Mouse (Mus musculus) megakaryocyte-erythroid progenitor cell, adult 5-6 weeks (primary cell): ENCODE results near the gene Tmprss7. TPM values are rescaled to one million over a fixed set of nuclear protein-coding genes. Genes with fewer than 3 reads are reported as not detected.

Experiments used
- ATAC-seq: replicated peaks from 2 replicates; pipeline ENCODE4 v1.8.0; 2016; ENCODE audit warnings: mild to moderate bottlenecking, inconsistent platforms; ENCODE audit not compliant: severe bottlenecking, poor library complexity, low FRiP score, low TSS enrichment
- total RNA-seq, 2 experiments: library from RNA; stranded (forward) in 1 of 2; stranded (reverse) in 1 of 2; fragments of 200-1000, 215-1000 nt in 1 of 2; fragments of >200 nt in 1 of 2; fragmentation: Nextera tagmentation in 1 of 2; gene quantifications; 2 replicates each; pipeline ENCODE4 v1.2.3; 2014 to 2017

Gene Tmprss7
- total RNA-seq (2014; fragmentation: Nextera tagmentation) (not detected in 2 replicates), total RNA-seq (2017) (1.1 TPM in 1 of 2 replicates, not detected in the other)

DNA sequence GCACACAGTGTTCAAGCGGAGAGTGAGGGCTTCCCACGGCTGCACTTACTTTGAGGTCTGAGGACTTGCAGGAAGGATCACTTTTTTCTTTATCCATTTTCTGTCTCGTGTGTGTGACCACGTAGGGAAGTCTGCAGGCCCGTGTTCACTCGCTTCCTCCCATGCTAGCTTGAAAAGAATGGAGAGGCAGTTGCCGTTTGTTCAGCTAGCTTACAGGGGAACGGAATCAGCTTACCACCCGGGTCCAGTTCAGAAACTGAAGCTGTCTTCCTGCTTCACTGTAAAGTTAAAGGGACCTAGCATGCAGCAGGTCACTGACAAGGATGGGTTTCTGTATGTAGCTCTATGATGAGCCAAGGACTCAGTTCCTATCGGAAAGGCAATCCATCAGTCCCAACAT, at the start of gene Tmprss7:
Tmprss7 (minus strand) TSS at position 101 of the 400 bp plus-strand sequence.
- ATAC-seq: no peak

GRCm38 (mm10) chr16:45742615-45743476, 49.4 kb upstream of the Tmprss7 start, which contains the start of gene Abhd10:
Gene Abhd10, minus strand, starts transcription at chr16:45742955.
- peak; percentile 94 for ATAC-seq

- ATAC-seq: no peak
Measured at GRCm38 (mm10) chr16:45737880-45738279, 44.4 kb upstream of the Tmprss7 start.

DNA sequence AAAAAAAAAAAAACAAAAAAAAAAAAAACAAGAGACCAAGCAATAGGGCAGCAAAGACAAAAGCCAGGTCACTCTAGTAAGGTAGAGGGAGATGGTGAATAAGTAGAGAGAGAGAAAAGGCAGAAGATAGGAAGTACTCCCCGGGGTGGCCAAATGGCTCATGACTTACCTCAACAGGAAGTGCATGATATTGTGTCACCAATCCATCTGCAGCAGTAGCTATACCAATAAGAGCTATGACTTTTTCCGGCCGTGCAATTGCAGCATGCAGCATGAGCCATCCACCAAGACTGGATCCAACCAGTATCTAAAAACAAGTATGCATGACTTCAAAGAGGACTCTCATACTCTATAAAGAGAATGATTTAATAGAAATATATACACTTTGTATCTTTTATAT, 43.3 kb upstream of the Tmprss7 start:
- ATAC-seq: no peak

DNA sequence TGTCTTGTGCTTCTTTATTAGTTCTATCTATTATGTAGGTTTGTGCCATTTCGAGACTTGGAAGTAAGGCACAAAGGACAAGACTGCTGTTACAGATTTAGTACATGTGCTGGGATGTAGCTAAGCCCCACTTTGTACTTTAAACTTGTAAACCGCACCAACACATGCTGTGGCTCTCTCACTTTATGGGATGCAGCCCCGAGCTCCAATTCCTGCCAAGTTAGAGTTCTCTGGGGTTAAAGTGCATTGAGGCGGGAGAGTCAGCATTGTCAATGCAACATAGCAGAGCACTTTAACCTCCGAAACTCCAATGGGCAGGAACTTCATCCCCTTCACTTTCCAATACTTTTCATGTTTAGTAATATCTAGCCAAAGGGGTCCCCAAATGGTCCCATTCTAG, 35.7 kb upstream of the Tmprss7 start:
- no peak for ATAC-seq

DNA sequence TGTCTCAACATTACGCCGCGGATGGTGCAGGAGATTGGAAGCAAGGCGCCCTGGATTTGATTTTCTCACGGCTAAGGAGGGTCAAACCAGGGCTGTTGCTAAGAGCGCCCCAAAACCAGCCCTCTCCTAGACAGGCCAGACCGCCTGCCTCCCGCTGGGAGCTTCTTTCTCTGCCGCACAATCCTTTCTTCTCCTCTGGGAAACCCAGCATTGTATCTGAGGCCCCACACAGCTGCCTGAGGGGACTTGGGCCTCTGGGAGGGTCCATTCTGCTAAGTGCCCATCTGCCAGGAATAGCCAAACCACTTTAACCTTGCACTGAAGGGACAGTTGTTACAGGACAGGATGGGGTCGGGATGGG, 31.3 kb upstream of the Tmprss7 start:
- peak; percentile 34 for ATAC-seq

GRCm38 (mm10) chr16:45724061-45724741, 30.7 kb upstream of the Tmprss7 start, which contains the start of gene Tagln3:
Gene Tagln3, minus strand, starts transcription at chr16:45724608.
- ATAC-seq: peak; percentile 49

DNA sequence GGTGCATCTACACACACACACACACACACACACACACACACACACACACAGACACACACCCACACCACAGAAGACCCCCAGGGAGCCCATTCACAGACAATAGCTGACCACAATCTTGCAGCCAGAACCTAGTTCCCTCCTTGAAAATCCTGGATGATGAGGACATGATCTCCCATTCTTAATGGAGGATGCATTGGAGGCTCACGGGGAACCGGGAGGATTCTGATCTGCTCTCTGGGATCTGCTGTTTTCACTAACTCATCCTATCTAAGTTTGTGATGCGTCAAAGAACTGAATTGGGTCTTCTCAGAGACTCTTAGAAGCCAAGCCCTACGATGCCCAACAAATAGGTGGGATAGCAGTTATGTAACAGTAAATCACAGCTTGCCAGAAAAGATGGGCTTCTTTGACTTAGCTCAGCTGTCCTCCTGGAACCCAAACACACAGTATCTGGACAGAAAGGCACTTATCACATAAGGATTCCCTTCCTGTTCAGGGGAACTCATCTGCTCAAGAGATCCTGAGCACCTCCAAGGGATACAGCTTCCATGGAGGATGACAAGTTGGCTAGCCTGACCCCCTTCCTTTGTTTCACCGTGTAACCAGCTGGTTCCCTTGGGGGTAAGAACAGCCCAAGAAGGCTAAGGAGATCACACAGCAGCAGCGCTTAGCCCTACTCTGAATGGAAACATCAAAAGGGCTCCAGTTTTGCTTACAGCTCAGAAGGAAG, 29.9 kb upstream of the Tmprss7 start:
- ATAC-seq: no peak

DNA sequence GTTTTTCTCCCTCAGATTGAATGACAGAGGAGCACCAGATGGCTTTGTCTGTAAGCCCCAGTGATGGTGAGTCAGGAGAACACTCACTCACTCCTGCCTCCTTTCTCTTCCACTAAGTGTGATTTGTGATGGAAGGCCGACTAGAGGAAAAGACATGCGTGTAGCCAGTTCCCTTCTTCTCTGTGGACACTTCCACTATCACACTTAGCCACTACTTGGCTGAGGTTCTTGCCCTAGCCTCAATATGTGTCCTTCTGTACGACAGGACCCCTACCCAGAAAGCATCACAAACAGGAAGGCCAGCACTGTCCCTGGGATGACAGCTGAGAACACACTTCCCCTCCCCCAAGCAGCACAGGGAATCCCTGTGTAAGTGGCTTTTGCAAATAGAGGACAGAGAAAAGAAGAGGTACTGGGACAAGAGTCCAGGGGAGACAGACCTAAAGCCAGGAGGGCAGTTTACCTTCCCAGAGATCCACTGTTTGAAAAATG, 29.0 kb upstream of the Tmprss7 start:
- ATAC-seq: no peak

GRCm38 (mm10) chr16:45720022-45720630, 26.7 kb upstream of the Tmprss7 start:
- no peak for ATAC-seq

GRCm38 (mm10) chr16:45718296-45718695, 24.8 kb upstream of the Tmprss7 start:
- no peak for ATAC-seq

DNA sequence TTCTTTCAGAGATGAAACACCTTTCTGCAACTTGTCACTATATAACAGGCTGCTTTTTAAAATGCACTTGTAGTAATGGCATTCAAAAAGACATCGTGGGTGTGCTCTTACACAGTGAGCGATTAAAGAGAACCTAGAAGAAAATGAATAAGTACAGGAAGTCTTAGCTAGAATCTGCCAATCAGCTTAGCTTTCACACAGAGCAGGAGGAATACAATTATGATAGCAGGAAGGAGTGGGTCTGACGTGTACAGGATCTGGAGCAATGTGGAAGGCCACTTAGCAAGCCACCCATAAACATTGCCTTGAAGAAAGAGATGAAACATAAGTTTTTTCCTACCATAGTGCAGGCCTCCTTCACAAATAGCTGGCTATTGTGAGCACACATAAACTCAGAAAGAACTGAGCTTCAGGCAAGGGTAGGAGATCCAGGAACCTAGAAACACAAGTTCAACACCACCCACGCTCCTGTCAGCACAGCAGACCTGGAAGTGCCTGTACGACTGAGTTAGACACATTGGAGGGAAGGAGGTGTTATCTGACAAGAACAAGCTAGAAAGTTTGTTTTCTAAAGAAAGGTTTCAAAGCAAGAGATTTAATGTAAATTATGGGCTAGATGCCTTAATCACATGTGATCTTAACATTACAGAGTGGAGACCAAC, 21.2 kb upstream of the Tmprss7 start:
- no peak for ATAC-seq

- ATAC-seq: no peak
Measured at GRCm38 (mm10) chr16:45713878-45714277, 20.4 kb upstream of the Tmprss7 start.

GRCm38 (mm10) chr16:45713261-45713660, 19.8 kb upstream of the Tmprss7 start:
- no peak for ATAC-seq

- ATAC-seq: no peak
Measured at GRCm38 (mm10) chr16:45711263-45711662, 17.8 kb upstream of the Tmprss7 start.

DNA sequence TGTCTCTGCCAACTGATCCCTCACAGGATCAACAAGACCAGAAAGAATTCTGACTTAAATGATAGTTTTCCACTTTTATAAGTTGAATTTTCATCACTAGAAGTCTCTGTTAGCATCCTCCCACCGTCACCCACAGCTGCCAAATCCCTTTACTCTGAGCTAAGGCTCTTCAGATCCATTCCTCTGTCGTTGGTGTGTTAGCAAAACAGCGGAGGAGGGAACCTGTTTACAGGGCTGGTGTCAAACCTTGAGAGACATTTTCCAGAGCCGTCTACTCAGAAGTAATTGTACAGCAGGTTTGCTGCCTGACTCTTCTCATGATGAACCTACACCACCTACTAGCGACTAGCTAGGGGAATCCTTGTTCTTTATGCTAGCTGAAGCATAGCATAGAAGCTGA, 5.8 kb upstream of the Tmprss7 start:
- no peak for ATAC-seq

GRCm38 (mm10) chr16:45697996-45698395, 4.5 kb upstream of the Tmprss7 start:
- no peak for ATAC-seq

DNA sequence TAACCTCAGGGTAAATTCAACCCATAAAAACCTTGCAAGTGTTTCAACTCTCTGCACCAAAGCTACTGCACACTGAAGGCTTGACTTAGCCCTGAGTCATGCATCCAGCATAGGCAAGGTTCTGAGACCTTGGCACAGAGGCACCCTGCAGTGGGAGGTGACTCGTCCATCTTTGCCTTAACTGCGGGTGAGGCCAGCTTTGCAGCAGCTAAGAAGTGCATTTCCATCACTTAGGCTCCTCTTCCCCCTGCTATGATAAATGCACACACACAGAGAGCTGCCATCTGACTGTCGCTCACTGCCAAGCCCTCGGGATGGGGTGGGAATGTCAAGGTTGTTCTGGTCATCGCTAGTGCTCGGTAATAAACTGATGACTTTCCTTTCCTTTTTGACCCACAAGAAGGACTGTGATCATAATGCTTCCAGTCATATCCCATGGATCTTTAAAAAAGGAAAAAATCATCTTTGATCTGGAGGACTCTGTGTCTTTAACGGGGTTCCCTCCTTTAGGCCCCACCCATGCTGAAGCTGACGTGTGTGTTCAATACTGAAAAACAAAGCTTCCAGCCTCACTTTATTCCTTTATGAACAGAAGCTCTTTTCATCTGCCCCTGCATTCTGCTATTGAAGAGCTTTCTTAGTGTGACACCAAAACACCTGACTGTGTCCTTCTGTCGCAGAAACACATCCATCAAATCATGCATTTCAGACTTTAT, 2.1 kb upstream of the Tmprss7 start:
- ATAC-seq: no peak
